Mouse (Mus musculus): ENCODE results near the gene Ubtd2.
"Not testable (repeated sequence)": the region's sequence is repeated elsewhere in the genome, so short reads cannot be mapped to it uniquely, and the experiment has no call there.

The Ubtd2 gene

DNA sequence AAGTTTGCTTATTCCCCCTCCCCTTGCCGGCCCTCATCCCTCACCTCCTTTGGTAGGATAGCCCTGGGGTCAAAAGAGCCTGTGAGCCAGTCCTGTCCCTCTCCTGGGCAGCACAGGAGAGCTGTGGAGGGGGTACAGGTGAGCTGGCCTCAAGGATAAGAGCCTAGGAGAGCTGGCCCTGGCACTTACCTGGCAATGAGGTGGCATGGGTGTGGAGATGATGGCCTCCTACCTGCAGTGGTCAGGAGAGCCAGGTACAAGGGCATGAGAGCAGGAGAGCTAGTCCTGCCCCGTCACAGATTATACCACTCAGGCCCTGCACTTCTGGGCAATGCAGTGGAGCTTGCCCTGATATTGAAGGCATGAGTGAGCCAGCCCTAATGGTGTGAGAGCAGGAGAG is 9.1 kb downstream of the Ubtd2 start:
- DNase-seq (ENCODE audit: low spot score): no peak

DNA sequence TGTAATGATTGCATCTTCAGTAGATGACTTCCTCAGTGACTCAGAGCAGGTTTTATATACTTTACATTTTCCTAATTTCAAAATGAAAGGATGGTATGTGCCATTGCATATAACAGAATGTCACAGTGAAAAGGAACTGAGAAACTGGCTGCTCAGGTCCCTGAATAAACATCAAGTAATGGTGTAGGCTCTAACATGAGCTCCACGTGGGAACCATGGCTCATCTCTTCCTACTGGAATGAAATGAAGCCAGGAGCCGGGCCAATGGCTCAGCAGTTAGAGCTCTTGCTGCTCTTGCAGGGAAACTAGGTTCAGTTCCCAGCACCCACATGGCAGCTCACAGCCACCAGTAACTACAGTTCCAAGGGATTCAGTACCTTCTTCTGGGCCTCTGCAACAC is 16.8 kb downstream of the Ubtd2 start:
- DNase-seq (ENCODE audit: low spot score): no peak

DNA sequence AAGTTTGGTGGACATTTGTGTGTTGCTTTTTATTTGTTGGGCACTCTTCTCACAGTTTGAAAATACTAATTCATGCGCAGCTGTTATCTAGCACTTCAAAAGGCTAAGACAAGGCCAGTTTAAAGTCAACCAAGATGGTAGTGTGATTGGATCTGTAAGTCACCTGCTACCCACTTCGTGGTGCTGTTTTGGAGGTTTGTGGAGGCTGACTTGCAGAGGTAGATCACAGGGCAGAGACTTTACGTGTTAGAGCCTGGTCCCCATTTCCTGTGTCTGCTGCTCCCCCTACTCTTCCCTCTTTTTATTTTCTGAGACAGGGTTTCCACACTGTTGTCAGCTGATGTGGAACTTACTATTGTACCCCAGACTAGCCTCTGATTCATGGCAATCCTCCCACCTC is 19.6 kb downstream of the Ubtd2 start:
- DNase-seq (ENCODE audit: low spot score): no peak

DNA sequence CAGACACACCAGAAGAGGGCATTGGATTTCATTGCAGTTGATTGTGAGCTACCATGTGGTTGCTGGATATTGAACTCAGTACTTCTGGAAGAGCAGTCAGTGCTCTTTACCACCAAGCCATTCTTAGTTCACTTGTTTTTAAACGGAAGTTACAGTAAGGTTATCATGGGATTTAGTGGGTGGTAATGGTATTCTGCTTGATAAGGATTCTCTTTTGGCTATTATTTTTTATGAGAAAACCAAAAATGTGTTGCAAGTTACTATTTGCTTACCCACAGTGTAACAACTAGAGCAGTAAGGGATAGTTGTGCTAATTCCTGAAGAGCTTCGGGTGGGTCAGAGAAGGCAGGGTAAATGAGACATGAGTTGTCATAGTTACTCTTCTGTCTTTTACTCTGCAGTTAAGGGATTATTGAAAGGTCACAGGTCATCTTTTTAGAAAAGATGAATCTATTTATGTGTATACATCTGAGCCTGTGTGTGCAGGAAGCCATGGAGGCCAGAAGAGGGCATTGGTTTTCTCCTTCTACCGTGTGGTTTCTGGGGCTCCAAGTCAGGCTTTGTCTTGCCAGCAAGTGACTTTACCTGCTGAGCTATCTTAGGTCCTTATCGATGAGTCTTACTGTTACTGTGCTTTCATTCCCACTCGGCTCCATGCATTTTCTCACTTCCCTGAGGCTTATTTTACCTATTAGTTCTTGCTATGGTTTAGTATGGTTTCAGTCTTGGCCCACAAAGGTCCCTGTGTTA is 20.5 kb downstream of the Ubtd2 start:
- no peak for DNase-seq (ENCODE audit: low spot score)

DNA sequence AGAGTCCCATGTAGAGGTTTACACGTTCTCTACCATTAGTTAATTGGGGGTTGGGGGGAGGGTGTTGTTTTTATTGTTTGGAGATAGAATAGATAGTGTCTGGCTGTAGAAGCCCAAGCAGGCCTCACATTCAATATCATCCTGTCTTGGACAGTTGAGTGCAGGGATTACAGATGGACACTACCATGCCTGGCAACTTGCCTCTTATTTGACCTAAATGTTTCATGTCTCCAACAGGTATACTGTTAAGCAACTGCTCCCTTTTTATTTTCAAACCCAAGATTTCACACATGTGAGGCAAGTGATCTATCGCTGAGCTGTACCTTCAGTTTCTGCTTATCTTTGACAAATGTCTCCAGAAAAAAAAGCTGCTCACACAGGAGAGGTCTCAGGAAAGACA is 26.4 kb downstream of the Ubtd2 start:
- DNase-seq (ENCODE audit: low spot score): no peak

DNA sequence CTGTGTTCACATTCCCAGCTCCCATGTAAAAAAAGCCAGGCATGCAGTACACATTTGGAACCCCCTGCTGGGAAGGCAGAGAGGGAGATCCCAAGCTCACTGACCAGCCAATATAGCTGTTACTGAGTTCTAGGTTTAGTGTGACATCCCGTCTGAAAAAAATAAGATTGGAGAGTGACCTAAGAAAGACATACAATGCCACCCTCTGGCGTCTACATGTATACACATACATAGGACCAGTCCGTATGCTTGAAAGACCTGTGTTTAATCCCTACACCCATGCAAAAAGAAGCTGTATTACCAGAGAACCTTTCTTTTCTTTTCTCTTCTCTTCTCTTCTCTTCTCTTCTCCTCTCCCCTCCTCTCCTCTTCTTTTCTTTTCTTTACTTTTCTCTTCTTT is 30.1 kb downstream of the Ubtd2 start:
- no peak for DNase-seq (ENCODE audit: low spot score)

DNA sequence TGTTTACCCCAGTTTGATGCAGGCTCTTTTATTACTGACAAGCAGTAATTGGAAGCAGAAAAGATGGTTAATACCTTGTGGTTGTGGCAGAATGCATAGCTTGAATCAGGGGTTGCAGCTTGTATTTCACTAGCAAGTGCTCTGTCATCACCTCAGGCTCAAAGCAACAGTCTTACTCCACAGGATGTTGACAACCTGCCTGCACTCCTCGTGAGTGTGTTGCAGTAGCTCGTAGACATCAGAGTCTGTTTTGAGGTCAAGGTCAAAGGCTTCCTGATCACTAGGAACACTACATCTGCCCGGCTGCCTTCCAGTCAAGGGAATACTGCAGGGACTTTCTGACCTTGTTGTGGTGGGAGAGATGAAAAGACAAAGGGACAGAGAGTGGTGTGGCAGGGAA is 31.5 kb downstream of the Ubtd2 start:
- no peak for DNase-seq (ENCODE audit: low spot score)

DNA sequence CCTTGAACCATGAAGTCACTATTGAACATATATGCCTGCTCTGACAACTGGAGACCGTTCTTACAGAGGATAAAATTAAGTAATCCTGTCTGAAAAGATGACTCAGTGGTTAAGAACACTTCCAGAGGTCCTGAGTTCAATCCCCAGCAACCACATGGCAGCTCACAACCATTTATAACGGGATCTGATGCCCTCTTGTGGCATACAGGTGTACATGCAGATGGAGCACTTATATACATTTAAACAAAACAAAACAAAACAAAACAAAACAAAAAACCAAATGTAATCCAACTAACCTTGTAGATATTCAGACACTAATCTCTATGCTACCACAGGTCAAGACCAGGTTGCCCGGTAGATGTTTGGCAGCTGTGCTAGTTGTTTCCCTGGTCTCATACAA is 32.3 kb downstream of the Ubtd2 start:
- DNase-seq (ENCODE audit: low spot score): no peak

DNA sequence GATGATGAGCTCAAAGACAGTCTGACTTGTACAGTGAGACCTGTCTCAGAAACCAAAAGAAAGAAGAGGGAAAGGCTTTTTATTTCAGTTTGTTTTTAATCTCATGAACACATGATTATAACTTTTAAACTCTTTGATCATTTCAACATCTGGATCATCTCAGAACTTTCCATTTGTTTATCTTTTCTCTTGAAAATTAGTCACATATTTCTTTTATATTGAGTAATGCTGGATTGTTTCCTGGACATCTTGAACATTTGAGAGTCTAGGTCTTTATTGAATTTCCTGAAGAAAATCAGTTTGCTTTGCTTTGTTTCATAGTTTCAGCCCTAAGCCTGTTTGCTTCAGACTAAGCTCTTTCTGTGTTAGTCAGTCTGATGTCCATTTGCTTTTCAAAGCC is 33.2 kb downstream of the Ubtd2 start:
- no peak for DNase-seq (ENCODE audit: low spot score)

DNA sequence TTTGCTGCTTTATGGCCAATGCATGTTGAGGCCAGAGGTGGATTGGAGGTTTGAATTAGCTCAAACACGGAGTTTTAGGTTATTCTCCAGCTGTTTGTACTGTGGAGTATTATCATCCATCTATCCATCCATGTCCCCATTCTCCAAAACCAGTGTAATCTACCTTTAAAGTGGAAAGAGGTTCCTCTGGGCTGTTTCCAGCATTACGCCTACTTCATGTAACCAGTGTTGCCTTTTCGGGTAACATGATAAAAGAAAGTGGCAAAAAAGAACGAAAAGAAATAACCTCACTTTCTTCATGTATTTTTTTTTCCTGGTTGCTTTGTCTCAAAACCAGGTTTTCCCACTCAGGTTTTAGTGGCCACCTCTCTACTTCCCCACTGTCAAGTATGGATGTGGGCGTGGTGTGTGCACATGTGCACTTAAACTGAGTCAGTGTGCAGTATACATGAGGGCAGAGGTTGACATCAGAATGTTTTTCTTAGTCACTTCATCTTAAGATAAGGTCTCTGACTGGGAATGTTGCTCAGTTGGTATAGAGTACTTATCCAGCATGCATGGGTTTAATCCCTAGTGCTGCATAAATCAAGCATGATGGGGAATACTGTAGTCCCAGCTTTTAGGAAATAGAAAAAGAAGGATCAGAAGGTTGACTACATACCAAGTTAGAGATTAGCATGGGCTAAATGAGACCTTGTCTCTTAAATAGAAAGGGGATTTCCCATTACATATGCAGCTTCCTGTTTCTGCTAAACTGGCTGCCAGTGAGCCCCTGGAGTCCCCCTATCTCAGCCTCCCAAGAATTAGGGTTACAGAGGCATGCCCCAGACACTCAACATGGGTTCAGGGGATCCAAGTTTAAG is 33.9 kb downstream of the Ubtd2 start:
- no peak for DNase-seq (ENCODE audit: low spot score)

DNA sequence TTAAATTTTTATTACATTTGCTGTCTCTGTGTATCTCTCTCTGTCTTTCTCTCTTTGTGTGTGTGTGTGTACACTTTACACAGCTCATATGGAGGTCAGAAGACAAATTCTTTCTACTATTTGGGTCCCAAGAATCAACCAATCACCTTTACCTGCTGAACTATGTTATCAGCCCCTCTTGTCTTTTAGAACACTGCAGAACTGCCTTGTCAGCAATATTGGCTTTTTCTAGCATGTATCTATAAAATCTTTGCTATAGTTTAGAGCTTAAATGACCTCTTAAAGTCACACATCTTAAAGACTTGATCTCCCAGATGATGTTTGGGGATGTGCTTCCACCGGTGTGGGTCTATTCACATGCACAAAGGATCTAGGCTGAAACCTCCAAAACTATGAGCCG is 35.9 kb downstream of the Ubtd2 start:
- no peak for DNase-seq (ENCODE audit: low spot score)

DNA sequence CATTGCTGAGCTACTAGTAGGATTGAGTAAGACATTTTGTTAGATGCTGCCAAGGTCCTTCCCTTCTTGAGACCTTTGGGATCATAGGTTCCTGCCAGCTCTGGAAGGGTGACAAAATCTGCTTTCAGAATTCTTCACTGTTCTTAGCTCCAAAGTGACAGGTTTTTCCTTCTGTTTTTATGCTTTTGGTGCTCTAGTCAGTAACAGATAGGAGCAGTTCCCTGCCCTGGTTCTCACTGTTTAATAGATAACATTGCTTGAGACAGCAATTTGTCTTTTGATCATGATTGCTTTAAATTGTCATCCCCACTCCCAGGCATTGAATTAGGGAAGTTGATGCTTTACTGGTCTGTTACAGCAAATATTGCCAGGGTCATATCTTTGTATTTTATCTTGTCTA is 38.1 kb downstream of the Ubtd2 start:
- no peak for DNase-seq (ENCODE audit: low spot score)

DNA sequence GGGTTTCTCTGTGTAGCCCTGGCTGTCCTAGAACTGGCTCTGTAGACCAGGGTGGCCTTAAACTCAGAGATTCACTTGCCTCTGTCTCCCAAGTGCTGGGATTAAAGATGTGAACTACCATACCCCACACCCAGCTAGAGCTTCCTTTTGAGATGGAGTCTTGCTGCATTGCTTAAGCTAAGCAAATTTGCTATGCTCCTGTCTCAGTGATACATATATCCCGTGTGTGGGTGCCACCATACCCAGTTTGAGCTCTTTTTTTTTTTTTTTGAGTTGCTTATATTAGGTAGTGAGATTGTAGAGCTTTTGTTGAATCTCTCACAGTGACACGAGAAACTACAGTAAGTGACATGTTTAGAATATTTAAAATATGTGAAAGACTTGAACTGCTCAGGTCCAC is 40.1 kb downstream of the Ubtd2 start:
- no peak for DNase-seq (ENCODE audit: low spot score)

DNA sequence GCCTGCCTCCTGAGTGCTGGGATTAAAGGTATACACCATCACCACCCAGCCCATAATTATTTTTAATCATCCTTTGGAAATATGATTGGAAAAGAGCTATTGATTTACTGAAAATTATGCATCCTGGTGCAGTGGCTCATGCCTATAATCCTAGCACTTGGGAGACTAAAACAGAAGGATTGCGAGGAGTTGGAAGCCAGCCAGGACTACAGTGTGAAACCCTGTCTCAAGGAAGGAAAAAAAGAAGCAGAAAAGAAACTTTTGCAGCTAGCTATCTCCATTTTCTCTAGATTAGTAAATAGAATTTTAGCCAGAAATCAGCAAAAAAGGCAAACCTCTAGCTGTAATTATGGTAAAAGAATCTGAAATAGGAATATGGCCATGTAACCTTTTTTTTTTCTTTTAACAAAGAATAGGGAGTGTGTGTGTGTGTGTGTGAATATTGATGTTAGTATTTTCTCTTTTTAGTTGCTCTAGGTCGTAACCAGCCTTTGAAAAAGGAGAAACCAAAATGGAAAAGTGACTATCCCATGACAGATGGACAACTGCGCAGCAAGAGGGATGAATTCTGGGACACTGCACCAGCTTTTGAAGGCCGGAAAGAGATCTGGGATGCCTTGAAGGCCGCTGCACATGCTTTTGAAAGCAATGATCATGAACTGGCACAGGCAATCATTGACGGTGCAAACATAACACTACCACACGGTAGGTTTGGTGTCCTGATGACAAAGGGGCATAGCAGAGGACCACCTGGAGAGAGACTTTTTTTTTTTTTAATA is 43.8 kb downstream of the Ubtd2 start:
- no peak for DNase-seq (ENCODE audit: low spot score)

DNA sequence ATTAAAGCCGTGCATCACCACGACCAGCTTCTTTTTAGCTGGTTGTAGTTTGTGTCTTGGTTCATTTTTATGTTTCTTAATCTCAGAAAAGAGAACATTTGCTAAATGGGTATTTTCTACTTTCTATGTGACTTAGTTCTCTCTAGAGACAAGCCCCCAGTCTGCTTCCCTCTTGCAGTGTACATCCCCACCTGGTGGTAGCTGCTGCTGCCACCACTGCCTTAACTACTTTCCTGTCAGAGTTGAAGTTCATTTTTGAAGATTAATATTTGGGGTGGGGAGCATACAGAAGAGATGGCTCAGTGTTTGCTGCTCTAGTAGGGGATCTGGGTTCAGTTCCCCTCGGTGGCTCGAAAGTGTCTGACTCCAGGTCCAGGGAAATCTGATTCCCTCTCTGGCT is 44.8 kb downstream of the Ubtd2 start:
- DNase-seq (ENCODE audit: low spot score): no peak

DNA sequence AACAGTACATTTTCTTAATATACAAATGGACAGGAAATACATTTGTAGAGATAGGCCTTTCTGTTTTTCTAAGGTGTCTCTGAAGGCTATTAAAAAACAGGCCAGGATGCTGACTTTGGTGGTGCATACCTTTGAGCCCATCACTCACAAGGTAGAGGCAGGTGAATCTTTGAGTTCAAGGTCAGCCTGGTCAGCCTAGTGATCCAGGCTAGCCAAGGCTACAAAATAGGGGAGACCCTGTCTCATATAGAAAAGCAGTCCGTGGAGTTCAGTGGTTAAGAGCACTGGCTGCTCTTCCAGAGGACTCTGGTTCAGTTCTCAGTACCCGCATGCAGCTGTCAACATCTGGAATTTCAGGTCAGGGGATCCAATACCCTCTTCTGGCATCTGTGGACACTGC is 48.5 kb downstream of the Ubtd2 start:
- no peak for DNase-seq (ENCODE audit: low spot score)

DNA sequence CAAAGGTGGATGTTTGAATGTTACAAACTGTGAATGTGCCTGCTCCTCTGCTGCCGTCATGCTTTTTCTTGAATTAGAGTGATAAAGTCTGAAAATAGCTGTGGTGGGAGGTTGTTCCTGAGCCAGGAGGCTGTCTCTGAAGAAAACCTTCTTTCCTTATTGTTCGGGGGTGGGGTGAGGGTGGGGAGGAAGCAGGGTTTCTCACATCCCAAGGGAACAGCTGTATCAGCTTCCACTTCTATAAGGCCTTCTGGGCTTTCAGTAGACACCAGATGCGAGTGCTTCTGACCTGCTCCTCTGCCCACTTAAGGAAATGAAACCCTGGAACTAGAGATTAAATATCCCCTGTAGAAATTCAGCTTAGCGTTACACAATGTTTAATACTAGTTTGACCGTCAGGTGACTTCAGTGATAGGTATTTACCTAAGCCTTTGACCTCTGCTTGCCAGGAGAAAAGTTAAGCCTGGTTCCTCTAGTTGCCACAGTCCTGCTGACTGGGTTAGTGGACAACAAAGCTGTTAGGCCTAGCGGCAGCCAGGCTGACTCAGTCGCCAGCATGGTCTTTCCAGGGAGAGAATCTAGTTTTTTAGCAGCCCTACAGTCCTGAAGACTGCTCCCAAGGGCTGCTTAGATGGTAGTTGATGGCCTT is 50.0 kb downstream of the Ubtd2 start:
- DNase-seq (ENCODE audit: low spot score): no peak

DNA sequence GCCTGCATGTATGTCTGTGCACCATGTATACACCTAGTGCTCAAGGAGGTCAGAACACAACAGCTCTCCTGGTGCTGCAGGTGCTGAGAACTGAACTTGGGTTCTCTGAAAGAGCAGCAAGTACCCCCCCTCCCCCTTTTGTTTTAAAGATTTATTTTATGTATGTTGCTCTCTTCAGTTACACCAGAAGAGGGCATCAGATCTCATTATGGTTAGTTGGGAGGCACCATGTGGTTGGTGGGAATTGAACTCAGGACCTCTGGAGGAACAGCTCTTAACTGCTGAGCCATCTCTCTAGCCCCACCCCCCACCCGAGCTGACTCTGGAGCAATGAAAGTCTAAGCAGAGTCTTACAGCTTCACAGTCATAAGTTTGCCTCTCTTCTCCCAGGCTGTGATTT is 55.8 kb downstream of the Ubtd2 start:
- no peak for DNase-seq (ENCODE audit: low spot score)

DNA sequence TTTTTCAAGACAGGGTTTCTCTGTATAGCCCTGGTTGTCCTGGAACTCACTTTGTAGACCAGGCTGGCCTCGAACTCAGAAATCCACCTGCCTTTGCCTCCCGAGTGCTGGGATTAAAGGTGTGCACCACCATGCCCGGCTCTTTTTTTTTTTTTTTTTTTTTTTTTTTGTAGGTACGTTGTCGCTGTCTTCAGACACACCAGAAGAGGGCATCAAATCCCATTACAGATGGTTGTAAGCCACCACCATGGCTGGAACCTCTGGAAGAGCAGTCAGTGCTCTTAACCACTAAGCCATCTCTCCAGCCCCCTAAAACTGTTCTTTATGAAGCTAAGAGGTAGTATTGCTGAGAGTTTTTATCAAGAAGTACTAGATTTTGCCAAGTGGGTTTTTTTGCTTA is 59.7 kb downstream of the Ubtd2 start:
- not testable (repeated sequence) for DNase-seq (ENCODE audit: low spot score)

DNA sequence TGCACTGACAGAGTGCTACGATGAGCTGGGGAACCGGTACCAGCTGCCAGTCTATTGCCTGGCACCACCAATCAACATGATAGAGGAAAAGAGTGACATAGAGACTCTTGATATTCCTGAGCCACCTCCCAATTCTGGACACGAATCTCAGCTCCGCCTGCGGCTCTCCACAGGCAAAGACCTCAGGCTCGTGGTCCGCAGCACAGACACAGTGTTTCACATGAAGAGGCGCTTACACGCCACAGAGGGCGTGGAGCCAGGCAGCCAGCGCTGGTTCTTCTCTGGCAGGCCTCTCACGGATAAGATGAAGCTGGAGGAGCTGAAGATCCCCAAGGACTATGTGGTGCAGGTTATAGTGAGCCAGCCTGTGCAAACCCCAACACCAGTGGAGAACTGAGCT is 60.9 kb downstream of the Ubtd2 start:
- DNase-seq (ENCODE audit: low spot score): no peak

DNA sequence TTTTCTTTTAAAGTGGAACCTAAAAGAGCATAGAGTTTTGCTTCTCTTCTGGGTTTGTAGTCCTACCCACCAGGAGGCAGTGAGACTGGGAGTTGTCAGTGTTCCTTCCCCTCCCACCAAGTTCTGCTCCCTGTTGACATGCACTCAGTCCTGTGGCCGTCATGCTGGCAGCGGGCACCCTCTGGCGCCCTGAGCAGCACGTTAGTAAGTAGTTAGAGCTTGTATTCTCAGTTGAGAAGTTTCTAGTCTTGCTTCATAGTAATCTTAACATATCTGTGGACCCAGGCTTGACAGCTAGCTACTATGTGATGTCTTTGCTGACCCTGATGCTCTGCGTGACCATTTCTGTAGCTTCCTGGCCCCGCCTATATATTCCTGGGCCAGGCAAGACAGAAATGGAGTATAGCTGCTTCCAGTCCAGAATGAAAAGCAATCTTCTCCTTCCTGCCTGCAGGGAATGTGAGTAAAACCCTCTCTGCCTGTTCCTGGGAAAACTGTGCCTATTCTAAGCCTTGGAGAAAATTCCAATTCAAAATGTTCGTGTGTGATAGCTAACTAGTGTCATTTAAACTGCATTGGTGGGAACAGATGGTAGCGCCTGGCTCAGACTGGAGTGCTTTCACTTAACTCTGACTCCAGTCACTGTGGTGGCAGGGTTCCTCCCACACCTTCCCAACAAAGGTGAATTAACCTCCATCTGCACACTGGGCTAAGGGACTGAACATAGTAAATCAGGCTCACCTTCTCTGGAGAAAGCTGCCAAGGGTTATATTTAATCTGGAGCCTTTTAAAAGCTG is 61.9 kb downstream of the Ubtd2 start:
- no peak for DNase-seq (ENCODE audit: low spot score)

DNA sequence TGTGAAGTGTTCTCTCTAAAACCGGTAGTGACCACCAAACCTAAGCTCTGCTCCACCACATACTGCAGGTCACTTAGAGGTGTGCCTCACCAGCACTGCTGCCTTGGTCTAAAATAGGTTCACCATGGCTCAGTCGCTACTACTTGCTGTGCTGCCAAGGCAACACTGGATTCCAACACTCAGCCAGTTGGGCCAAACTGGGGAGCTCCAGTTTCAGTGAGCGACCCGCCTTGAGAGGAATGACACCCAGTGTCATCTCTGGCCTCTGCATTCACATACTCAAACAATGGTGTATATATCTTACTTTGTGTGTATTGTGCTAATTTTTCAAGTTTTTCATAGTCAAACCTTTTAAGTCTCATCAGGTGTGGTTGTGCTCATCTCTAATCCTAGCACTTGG is 63.6 kb downstream of the Ubtd2 start:
- no peak for DNase-seq (ENCODE audit: low spot score)
